Mouse (Mus musculus) macrophage (primary cell): Measurements from ENCODE around the gene Atp6v1f. TPM values are rescaled to one million over a fixed set of nuclear protein-coding genes. Genes with fewer than 3 reads are reported as not detected.

Experiments
- H3K27ac ChIP-seq: fragments of 350-480 bp; formaldehyde crosslinking; 2 replicates; pipeline ENCODE4 v1.9.0; 2021
- H3K36me3 ChIP-seq: fragments of 350-480 bp; formaldehyde crosslinking; 2 replicates; pipeline ENCODE4 v1.9.0; 2021; ENCODE audit errors: inconsistent target
- H3K4me3 ChIP-seq: fragments of 350-480 bp; formaldehyde crosslinking; 2 replicates; pipeline ENCODE4 v1.9.0; 2021; ENCODE audit errors: inconsistent target
- H3K79me2 ChIP-seq: fragments of 350-480 bp; formaldehyde crosslinking; 2 replicates; pipeline ENCODE4 v1.9.0; 2021; ENCODE audit errors: inconsistent target
- WGBS: methylation state at CpG from one replicate; pipeline ENCODE4 v1.1.7; 2026; ENCODE audit warnings: inconsistent platforms; ENCODE audit not compliant: missing documents; 5-methylcytosine and 5-hydroxymethylcytosine counted together
- polyA plus RNA-seq: library from polyadenylated mRNA; stranded (reverse); fragments of 250-400 nt; gene quantifications from 3 replicates; pipeline ENCODE4 v1.2.4, GENCODE M21; 2018; ENCODE audit warnings: inconsistent platforms

The Atp6v1f gene
- polyA plus RNA-seq, 1 experiment from 2014 or later = 222 TPM

DNA sequence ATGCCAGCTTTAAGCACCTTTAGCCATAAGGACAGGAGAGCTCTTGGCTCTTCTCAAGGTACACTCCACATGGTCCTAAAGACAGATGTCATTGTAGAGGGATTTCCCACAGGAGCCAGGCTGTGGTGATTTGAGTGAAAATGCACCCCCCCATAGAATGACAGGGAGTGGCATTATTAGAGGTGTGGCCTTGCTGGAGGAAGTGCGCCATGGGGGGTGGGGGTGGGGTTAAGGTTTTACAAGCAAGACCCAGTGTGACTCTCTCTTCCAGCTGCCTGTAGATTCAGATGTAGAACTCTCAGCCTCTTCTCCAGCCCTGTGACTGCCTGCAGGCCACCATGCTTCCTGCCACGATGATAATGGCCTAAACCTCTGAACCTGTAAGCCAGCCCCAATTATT, 18.4 kb downstream of the Atp6v1f start:
- no peak overlapping the region for H3K27ac ChIP-seq
- 63% methylated on average over 2 of the region's 2 CpGs for WGBS
- H3K4me3 ChIP-seq = no peak overlapping the region
- H3K79me2 ChIP-seq = no peaks in the 10 kb centered on the region
- no peaks in the 10 kb centered on the region for H3K36me3 ChIP-seq

DNA sequence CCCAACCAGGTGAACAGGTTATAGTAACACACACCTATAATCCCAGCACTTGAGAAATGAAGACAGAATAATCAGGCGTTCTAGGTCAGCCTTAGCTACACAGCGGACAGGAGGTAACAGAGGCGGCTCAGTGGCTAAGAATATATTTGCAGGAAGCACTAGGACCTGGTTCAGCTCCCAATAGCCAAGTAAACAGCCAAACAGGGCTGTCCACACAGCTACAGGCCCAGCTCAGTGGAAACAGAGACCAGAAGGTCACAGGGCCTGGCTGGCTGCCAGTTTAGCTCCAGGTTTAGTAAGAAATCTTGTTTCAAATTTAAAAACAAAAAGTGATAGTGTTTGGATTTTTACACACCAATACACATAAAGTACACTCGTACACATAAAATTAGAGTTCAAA, 26.6 kb downstream of the Atp6v1f start:
- Histone ChIP-seq H3K4me3 (no peak overlapping the region), H3K27ac (no peak overlapping the region), H3K36me3 (no peaks in the 10 kb centered on the region), H3K79me2 (no peaks in the 10 kb centered on the region)
- WGBS = 91% methylated on average over 4 of the region's 4 CpGs

DNA sequence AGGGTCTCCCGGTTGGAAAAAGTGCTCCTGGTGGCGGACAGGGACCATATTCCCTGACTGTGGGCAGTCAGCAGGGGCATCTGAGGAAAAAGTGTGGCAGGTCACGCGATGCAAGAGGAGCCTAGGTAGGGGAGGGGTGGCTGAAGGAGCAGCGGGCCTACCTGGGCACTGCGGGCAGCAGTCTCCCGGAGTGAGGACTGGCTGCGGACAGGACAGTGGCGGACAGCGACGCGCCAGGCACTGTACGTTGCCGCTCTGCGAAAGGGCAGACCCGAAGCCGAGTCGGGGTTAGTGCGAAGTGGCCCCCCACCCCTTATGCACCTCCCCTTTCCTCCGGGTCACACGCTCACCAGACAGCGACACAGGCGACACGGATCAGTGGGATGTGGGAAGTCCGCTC, 28.8 kb downstream of the Atp6v1f start:
- Histone ChIP-seq H3K27ac (no peak overlapping the region), H3K36me3 (no peaks in the 10 kb centered on the region), H3K4me3 (no peak overlapping the region), H3K79me2 (no peaks in the 10 kb centered on the region)
- WGBS = 25% methylated on average over 24 of the region's 25 CpGs

DNA sequence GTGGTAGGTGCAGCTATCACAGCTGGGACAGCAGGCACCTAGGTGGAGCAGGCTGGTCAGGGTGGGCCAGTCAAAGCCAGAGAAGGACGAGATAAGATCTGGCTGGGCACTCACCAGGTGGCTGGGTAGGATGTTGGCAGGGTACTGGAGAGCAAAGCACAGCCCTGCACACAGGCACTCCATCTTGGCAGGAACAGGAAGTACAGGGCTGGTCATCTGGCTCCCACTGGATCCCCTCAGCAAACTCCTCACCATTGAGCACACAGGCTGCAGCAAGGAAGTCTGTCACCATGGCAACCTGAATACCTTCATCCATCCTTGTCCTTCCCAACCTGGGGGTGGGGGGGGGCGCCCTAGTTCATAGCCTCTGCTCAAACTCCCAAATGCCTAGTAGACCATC, 30.3 kb downstream of the Atp6v1f start:
- Histone ChIP-seq H3K4me3 (no peak overlapping the region), H3K79me2 (no peaks in the 10 kb centered on the region), H3K36me3 (no peaks in the 10 kb centered on the region), H3K27ac (no peak overlapping the region)
- WGBS = 54% methylated on average over 2 of the region's 2 CpGs

- H3K79me2 ChIP-seq = no peaks in the 10 kb centered on the region
- WGBS = 94% methylated on average over 7 of the region's 7 CpGs
These were observed 32.7 kb downstream of the Atp6v1f start for GRCm38 (mm10) chr6:29500177-29500576.

GRCm38 (mm10) chr6:29500810-29501209, 33.3 kb downstream of the Atp6v1f start:
- Histone ChIP-seq H3K36me3 (no peaks in the 10 kb centered on the region), H3K79me2 (no peaks in the 10 kb centered on the region), H3K27ac (no peak overlapping the region), H3K4me3 (no peak overlapping the region)
- 88% methylated on average over 5 of the region's 6 CpGs for WGBS

More at GRCm38 (mm10) chr6:29500177-29500576, 32.7 kb downstream of the Atp6v1f start:
- Histone ChIP-seq H3K4me3 (no peak overlapping the region), H3K27ac (no peak overlapping the region), H3K36me3 (no peaks in the 10 kb centered on the region)

DNA sequence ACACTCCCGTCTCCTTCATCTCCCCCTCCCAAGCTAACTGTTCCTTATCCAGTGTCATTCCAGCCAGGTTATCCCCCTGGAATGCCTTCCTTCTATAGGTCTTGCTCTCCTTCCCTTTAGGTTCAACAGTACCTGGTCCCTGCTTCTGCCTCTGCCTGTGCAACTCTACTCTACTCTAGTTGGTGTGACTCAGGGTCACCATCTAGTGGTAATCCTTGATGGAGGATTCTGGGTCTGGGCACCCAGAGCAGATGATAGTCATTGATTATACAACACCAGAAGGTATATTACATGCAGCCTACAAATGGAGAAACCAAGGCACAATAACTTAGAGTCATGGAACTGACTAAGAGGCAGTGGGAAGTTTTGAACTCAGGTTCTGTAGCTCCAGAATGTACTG, 34.1 kb downstream of the Atp6v1f start:
- Histone ChIP-seq H3K27ac (no peak overlapping the region), H3K36me3 (no peaks in the 10 kb centered on the region), H3K79me2 (no peaks in the 10 kb centered on the region), H3K4me3 (no peak overlapping the region)
- WGBS = 100% methylated on average over 1 of the region's 1 CpGs

DNA sequence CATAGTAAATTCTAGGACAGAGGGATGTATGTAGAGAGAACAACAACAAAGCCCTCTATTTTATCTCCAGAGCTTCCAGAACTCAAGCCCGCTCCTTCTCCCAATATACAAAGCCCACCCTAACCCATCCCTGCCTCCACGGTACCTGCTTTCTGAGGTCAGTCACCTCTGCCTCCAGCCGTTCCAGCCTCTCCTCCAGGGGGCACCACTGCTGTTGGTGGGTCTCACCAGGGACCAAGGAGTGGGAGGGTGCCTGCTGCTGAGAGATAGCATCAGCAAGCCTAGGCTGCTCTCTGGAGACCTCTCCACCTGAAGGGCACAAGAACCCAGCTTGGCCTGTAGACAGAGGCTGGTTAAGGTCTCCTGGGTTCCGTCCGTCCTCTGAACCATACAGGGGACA, 38.0 kb downstream of the Atp6v1f start:
- 80% methylated on average over 5 of the region's 5 CpGs for WGBS
- Histone ChIP-seq H3K27ac (no peak overlapping the region), H3K4me3 (no peak overlapping the region), H3K36me3 (no peaks in the 10 kb centered on the region), H3K79me2 (no peaks in the 10 kb centered on the region)

DNA sequence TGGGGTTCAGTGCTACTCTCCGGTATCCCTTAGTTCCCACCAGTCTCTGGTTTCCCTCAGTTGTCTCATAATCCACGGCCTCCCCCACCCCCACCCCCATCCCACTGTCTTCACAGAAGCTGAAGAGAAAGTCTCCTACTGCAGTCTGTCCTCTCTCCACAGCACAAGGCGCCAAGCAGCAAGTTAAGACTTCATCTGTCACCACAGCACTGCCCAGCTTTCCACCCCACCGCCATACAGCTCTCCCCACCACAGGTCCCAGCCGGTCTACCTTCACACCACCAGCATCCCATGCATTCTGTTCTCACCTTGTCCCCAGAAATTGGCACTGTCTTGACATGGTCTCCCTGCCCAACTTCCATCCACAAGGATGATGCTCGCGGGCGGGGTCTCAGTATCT, 39.3 kb downstream of the Atp6v1f start:
- Histone ChIP-seq H3K79me2 (no peaks in the 10 kb centered on the region), H3K4me3 (no peak overlapping the region), H3K36me3 (no peaks in the 10 kb centered on the region), H3K27ac (no peak overlapping the region)
- 46% methylated on average over 8 of the region's 8 CpGs for WGBS

GRCm38 (mm10) chr6:29507447-29508309, 40.2 kb downstream of the Atp6v1f start, which contains the start of gene Kcp:
Gene Kcp (minus strand): TSS chr6:29507952.
- 4% methylated on average over 40 of the region's 47 CpGs for WGBS
- no peaks in the 10 kb centered on the region for H3K79me2 ChIP-seq
- no peak within 1 kb of the TSS for H3K4me3 ChIP-seq
- no peaks in the 10 kb centered on the region for H3K36me3 ChIP-seq
- no peak within 1 kb of the TSS for H3K27ac ChIP-seq

DNA sequence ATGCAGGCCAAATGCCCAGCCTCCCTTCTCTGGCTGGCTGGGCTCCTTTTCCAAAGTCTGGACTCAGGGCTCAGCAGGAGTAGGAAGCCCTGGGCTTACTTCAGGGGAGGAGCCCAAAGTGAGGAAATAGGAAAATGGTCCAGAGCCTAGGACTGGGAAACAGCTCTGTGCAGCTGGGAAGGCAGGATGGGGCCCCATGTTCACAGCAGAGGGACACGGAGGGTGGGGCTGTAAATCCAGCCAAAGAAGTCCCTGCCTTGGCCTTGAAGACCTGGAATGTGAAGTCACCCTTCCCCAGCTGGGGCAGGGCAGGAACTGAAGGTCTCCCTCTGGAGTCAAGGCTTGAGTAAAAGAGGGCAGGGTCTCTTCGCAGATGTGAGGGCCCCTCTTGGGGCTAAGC, 41.6 kb downstream of the Atp6v1f start:
- H3K27ac ChIP-seq = no peak overlapping the region
- no peaks in the 10 kb centered on the region for H3K79me2 ChIP-seq
- 91% methylated on average over 2 of the region's 2 CpGs for WGBS
- H3K4me3 ChIP-seq = no peak overlapping the region
- no peaks in the 10 kb centered on the region for H3K36me3 ChIP-seq

DNA sequence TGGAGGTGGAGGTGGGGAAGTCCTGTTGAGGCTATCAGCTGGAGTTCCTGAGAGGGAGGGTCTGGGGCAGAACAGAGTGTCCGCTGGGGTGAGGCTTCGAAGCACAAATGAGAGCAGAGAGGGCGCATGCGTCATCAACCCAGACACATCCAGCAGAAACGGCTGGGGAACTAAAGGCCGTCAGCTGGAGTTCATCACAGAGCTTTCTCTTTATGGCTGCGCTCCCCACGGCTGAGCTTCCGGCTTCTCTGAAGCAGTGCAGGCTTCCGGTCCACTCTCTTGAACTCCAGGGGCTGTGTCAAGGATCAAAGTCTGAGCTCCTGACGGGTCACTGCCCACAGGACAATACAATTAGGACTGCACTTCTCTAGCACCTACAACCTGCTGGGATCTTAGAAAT, 45.8 kb downstream of the Atp6v1f start:
- 3% methylated on average over 11 of the region's 11 CpGs for WGBS
- Histone ChIP-seq H3K27ac (peak overlapping the region; percentile 32; the same call in 1 of the 2 replicates), H3K79me2 (no peaks in the 10 kb centered on the region), H3K36me3 (no peaks in the 10 kb centered on the region), H3K4me3 (no peak overlapping the region)

DNA sequence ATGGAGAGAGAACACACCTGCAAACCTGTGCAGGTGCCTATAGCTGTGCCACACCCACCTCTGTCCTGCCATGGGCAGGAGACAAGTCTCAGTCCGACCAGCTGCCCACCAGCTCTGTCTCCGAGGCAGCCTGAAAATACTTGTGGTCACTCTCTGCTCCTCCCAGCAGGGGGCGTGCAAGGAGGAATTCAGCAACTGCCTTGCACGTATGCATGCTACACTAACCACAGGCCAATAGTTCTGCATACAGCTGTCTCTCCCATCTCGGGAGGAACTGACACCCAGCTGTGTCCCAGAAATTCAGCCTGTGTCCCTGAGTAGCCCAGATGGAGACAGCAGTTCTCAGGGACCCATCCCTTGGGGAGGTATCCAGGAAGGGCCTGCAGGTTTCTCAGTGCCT, 49.6 kb downstream of the Atp6v1f start:
- no peak overlapping the region for H3K27ac ChIP-seq
- WGBS = 12% methylated on average over 5 of the region's 5 CpGs
- H3K79me2 ChIP-seq = no peaks in the 10 kb centered on the region
- no peak overlapping the region for H3K4me3 ChIP-seq
- no peaks in the 10 kb centered on the region for H3K36me3 ChIP-seq
